Mouse (Mus musculus) adrenal gland, postnatal 36 days (tissue): ENCODE results near the gene Sult2b1. TPM values are rescaled to one million over a fixed set of nuclear protein-coding genes. Genes with fewer than 3 reads are reported as not detected.
A peak's percentile ranks its signal among the peaks of the same experiment; 100 is the strongest.

ENCODE experiments used
- DNase-seq, 2 experiments: peaks; one replicate each; pipeline ENCODE4 v3.0.0; 2021; ENCODE audit warnings: mixed read lengths in 1 of 2
- total RNA-seq, 2 experiments: library from RNA; stranded (reverse); gene quantifications; 2 replicates each; pipeline ENCODE4 v1.2.3; 2021

Sult2b1 gene
- total RNA-seq, 2 experiments from 2014 or later, result 1.1 to 1.4 TPM

DNA sequence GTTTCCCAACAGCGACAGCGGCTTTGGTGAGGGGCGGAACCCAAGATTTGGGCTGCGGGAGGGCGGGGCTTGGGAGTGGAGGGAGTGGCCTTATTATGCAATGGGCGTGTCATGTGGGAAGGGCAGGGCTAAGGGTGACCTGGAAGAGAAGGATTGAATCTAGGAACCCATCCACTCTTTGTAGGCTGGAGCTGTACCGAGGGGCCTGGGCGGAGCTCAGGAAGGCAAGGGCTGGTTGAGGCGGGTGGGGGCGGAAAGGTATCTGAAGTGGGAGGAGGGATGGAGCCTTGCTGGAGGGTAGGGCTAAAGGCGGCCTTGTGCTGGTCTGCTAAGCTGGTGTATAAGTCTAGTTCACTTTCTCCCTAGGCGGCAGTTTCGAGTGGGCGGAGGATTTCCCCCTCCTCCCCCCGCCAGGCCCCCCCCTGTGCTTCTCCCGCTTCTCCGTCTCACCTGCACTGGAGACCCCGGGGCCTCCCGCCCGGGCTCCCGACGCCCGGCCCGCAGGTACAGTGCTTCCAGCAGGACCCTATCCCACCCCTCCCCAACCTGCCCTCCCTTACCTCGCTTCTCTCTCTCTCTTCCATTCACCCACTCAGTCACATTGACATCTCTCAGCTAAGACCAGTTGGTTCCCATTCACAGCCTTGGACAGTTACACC, 16.2 kb upstream of the Sult2b1 start:
- peak; percentile 60 to 64 for DNase-seq

DNA sequence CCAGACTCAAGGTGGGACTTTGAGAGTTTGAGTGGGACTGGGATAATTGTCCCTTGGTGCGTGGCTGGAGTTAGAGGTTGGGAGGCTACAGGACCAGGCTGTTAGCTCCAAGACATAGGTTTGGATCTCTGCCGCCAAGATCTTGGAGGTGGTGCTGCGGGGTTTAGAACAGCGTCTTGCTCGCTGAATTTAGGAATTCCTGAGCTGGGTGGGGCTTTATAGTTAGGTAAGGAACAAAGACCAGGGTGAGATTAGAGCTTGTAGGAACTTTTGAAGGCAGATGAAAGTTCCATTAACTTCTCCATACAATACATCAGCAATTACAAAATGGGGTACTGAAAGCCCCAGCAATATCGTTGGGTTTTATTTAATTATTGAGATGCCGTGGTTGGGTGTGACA, 15.5 kb upstream of the Sult2b1 start:
- no peak for DNase-seq

DNA sequence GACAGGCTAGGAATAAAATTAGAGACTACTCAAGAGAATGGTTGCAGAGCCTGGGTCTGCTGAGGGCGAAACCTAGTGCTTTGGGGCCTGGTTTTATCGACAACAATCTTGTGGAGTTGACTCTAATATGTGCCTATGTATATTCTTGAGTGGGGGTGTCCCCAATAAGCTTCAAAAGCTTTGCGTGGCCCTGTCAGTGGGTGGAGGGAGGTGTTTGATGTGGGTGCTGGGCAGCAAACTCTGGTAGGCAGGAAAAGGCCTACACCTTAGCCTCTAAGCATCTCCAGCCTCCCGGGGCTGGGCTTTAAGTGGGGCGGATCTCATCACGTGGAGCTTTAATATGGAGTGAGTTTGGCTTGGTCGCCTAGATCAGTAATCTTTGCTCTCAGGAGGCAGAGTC, 14.5 kb upstream of the Sult2b1 start:
- DNase-seq, result no peak

DNA sequence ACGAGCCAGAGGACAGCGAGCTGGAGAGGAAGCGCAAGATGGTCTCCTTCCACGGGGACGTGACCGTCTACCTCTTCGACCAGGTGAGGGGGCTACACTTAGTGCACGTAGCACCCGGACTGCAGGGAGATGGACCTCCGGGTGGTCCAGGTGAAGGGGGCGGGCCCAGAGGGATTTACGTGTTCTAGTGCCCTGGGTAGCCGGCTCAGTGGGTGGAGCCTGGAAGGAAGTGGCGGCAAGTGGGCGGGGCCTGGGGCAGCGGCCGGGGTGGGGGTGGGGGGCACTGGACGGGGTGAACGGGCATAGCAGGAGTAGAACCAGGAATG, 14.0 kb upstream of the Sult2b1 start:
- peak; percentile 65 to 80 for DNase-seq

DNA sequence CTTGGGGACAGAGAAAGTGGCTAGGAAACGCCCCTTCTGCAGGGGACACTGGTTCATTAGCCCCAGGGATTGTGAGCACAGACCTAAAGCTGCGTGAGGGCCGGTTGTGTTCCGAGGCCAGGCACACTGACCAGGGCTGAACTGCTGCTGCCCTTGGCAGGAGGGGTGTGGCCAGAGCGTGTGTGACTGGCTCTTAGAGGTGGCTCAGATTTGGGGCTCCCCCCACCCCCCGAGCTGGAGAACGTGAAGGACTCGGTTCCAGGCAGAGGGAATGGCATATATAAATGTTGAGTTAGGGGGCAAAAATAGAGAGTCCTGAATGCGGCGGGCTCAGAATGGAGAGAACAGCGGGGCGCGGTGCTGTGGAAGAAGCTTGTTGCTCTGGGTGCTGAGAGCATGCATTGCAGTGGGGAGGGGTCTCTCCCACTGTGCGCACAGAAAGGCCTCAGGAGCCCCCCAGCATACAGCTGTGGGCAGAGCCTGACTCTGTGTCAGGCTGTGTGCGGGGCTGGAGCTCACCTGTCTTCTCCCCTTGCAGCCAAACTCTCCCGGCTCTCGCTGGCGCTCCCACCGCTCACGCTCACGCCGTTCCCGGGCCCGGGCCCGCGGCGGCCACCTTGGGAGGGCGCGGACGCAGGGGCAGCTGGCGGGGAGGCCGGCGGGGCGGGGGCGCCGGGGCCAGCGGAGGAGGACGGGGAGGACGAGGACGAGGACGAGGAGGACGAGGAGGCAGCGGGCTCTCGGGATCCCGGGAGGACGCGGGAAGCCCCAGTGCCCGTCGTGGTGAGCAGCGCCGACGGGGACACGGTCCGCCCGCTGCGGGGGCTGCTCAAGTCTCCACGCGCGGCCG, 13.4 kb upstream of the Sult2b1 start:
- peak; percentile 65 for DNase-seq

DNA sequence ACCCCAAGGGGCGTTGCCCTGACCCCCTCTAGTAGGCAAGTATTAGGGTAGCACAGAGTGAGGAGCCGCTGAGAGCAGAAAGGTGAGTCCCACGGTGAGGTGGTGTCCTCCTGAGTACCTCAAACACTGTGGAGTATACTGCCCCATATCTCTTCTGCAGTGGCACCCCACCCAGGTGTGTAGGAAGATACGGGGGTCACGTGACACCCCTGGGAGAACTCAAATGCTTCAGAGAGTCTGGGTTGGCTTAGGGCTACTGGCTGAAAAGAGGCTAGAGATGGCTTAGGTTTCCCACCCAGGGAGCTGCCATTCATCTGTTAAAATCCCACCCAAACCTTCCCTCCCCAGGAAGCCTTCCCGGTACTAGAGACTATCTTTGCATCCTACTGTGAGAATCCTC, 12.5 kb upstream of the Sult2b1 start:
- no peak for DNase-seq

DNA sequence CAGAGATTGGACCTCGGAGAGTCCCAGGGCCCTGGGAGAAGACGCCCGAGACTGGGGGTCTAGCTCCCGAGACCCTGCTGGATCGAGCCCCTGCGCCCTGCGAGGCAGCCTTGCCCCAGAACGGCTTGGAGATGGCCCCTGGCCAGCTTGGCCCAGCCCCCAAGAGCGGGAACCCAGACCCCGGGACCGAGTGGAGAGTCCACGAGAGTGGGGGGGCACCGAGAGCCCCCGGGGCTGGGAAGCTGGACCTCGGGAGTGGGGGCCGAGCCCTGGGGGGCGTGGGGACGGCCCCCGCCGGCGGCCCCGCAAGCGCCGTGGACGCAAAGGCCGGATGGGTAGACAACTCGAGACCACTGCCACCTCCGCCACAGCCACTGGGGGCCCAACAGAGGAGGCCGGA, 10.5 kb upstream of the Sult2b1 start:
- no peak for DNase-seq

DNA sequence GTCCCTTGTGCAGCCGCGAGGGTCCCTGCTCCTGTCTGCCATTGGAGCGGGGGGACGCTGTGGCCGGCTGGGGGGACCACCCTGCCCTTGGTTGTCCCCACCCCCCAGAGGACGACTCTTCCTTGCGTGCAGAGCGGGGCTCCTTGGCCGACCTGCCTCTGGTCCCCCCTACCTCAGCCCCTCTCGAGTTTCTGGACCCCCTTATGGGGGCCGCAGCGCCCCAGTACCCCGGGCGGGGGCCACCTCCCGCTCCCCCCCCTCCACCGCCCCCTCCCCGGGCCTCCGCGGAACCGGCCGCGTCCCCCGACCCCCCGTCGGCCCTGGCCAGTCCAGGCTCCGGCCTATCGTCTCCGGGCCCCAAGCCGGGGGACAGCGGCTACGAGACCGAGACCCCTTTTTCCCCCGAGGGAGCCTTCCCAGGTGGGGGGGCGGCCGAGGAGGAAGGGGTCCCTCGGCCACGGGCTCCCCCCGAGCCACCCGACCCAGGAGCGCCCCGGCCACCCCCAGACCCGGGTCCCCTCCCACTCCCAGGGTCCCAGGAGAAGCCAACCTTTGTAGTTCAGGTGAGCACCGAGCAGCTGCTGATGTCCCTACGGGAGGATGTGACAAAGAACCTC, 9.6 kb upstream of the Sult2b1 start:
- no peak for DNase-seq

DNA sequence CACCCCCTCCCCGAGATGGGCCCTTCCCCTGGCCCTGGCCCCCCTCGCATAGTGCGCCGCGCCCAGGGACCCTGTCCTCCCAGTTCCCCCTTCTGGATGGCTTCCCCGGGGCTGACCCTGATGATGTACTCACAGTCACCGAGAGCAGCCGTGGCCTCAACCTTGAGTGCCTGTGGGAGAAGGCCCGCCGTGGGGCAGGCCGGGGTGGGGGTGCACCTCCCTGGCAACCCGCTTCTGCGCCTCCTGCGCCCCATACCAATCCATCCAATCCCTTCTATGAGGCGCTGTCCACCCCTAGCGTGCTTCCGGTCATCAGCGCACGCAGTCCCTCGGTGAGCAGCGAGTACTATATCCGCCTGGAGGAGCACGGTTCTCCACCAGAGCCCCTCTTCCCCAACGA, 8.8 kb upstream of the Sult2b1 start:
- no peak for DNase-seq

DNA sequence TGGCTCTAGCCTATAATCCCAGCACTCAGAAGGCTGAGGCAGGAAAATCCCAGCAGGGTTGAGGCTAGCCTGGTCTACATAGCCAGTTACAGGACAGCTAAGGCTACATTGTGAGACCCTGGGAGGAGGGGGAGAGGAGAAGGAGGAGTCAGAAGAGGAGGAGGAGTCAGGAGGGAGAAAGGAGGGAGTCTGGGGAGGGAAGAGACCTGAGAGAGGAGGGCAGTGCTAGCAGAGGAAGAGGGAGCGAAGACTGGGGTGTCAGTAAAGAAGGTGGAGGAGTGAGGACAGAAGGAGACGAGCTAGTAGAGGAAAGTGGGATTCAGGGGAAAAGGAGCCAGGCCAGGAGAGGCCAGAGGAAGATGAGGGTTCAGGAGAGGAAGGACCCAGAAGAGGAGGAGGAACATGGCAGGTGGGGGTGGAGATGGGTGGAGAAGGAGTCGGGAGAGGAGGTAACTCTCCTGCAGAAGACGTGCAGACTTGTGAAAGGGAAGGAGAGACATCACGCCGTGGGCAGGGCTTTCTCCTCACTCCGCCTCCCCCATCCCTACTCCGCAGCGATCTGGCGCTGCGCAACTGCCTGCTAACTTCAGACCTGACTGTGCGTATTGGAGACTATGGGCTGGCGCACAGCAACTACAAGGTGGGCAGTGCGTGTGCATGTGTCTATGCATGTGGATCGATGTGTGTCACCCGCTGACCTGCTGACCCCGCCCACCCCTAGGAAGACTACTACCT, 7.5 kb upstream of the Sult2b1 start:
- no peak for DNase-seq

DNA sequence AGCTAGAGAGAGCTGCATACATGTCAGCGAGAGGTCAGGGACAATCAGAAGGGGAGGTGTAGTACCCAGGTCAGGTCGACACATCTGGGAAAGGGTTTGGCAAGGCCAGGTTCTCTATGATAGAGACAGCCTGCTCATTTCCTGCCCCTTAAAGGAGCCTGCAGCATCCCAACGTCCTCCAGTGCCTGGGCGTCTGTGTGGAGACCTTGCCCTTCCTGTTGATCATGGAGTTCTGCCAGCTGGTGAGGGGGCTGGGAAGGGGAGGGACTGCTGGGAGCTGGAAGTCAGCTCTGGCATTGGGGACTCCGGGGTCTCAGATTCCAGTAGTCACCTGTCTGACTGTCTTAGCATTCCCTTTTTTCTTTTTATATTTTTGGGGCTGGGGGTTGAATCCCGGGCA, 6.3 kb upstream of the Sult2b1 start:
- DNase-seq, result no peak

DNA sequence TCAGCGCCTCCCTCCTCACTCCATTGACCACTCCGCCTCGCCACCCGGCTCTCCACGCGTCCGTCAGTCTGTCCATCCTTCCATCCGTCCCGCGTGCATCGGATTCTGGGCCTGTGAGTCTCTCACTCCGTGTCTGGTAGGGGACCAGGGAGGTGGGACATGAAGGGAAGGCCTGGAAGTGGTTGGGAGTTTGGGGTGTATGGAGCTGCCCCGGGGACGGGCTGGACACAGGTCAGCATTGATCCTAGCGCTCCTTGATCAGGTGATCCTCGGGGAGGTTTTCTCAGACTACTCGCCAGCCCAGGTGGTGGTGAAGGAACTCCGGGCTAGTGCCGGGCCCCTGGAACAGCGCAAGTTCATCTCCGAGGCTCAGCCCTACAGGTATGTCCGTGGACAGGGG, 3.2 kb upstream of the Sult2b1 start:
- no peak for DNase-seq

DNA sequence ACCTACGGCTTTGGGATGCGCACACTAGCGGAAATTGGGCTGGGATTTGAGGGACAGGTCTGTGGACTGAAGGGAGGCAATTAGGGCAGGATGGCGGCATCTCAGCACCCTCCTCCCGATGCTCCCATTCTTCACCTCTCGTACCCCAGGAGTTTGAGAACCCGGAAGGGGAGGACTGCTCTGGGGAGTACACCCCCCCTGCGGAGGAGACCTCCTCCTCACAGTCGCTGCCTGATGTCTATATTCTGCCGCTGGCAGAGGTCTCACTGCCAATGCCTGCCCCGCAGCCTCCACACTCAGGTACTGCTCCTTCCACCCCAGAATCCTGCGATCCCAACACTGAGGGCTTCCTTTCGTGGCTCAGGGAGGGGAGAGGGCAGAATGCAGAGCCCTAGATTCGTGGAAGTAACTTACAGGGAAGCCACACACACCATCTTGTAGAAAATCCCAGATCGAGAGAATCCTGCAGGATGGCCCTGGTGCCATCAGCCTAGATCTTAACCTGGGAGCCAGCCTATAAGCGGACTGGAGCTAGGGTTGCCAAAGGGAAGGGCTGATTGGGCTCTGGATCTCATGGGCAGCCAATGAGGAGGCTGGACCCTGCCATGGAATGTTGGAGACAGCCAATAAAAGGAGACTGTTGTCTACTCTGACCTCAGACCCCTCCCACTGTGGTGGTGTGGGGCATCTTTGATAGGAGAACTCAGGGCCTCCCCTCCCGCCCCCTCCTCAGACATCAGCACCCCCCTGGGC, 2.4 kb upstream of the Sult2b1 start:
- DNase-seq, result no peak

DNA sequence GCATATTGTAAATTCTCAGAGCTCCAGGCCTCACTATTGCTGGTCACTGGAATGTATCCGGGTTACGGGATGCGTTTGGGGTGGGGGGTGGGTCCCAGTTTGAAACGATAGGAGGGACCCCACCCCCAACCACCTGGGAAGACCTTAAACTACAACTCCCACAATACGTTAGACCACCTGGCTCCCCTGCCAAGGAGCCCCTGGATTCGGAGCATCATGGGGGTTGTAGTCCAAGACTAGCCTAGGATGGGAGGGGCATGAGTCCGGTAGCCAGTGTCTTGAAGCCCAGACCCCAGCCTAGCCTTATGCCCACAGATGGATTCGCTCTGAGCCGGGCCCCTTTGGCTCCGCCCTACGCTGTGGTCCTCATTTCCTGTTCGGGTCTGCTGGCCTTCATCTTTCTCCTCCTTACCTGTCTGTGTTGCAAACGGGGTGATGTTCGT, 1.7 kb upstream of the Sult2b1 start:
- no peak for DNase-seq

DNA sequence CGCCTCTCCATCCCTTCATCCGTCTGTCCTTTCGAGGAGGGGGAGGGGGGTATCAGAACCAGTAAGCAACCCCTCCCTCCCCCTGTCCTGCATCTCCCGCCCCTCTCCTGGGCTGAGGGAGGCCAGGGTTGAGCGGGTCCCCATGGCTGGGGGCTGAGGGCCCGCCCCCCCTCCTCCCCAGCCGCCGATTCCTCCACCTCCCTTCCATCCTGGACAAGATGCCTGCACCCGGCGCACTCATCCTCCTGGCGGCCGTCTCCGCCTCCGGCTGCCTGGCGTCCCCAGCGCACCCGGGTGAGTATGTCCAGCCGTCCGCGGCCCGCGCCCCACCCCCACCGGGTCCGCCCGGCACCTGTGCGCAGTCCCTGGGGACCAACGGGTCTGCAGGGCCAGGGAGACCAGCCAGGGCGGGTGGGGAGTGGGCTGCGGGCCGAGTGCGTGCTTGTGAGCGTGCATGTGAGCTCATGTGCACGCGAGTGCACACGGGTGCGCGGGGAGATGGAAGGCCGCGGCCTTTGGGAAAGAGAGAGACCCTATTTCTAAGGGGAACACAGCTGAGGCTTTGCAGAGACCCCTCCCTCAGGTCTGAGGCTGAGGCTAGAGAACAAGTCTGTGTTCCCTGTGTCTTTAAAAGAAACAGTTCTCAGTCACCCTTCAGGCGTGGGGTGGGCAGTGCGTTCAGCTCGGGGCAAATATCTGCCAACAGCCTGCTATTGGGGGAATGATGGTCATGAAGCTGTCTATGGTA, 1.1 kb upstream of the Sult2b1 start:
- DNase-seq, result peak in 1 of 2 experiments; percentile 52

DNA sequence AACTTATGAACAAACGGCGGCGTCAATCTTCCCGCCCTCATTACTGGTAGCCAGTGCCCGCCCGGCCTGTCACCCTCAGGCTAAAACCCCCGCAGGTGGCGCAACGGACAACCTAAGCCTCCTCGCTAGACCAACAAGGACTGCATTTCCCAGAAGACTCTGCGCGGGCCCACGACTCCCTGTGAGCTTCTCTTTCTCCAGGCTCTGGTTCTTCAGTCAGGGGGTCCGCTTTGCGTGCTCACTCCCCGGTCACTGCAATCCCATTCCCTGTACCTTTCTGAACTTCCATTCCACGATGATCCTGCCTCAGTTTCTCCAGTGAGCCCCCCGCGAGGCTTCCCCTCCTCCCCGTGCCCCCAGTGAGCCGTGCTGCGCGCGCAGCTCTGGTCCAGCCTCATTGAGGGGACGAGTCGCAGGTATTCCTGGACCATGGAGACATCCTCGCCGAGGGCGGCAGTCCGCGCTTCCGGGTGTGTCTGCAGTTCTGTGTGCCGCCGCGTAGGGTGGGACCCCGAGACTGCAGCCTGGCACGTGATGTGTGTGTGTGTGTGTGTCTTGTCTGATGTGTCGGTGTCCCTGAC, 868 bp downstream of the Sult2b1 start, which contains the start of gene Lmtk3:
TSS of gene Lmtk3 (plus strand) at position 228 of the 581 bp plus-strand sequence.
- DNase-seq, result peak; percentile 70 to 82

DNA sequence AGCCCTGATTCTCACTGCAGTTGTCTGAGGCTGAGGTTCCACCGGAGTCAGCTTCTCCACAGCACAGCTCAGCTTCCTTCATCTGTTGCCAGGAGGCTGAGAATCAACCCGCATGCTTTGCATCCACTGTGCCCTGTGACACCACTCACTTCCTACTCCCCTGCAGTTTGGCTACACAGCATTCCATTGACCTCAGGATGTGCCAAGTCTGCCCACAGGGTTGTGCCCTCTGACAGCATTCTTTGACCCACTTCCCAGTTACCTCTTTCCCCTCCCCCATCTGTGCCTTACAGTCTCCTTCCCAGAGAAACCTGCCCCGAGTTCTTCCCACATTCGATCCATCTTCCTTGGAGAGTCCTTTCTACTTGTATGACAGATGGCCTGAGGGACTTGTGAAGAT, 2.2 kb downstream of the Sult2b1 start:
- DNase-seq, result no peak

DNA sequence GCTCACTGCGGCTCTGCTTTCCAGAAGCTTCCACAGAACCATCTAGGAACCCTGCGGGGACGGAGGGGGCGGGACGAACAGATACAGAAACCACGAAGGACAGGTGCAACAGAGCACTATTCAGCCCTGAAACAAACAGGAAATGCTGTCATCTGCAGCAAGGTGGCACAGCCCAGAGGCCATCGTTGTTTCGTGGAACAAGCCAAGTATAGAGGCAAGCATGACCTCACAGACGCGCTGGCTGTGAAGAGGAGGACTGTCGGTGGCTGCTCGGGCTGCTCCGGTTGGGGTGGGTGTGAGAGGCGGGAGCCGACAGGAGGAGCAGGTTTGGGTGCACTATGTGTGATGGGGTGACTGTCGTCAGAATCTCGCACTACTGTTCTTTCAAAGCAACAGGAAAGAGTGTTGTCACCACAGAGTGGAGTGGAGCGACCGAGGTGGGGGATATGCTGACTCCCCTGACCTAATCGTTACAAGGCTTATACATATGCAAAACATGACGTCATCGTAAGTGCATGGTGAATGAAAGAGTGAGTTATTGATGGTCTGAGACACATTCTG, 5.3 kb downstream of the Sult2b1 start:
- DNase-seq, result no peak

DNA sequence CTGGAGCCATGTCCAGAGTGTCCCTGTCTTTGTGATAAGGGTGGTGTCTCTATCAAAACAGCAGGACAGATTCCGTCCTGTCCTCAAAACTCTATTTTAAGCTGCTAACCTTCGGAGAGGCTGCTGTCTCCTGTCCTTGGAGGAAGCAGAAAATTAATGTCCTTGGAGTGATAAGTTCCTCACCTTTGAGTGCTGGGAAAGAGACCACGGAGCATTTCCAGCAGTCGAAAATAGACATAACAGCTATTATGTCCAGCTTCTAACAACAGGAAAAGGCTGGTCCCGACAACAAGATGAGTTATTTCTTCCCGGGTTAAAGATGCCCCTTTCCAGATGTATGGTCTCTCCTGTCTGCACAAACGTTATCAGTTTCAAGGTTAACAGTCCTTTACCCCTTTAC, 9.2 kb downstream of the Sult2b1 start:
- DNase-seq, result no peak

DNA sequence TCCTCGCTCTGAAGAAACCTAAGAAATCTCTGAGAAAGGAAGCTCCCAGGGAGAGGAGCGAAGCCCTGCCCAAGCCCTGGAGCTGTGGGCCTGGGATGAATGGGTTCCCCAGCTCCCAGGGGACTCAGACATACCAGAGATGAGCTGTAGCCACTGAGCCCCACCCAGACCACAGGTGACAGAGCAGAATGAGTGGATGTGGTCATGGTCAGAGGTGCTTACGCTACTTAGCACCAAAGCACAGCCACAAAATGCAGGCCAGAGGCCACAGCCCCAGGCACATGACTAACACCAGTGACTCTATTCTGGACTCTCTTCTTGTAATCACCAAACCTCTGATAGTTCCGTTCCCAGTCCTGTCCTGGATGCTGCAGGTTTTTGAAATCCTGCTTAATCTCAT, 13.4 kb downstream of the Sult2b1 start:
- no peak for DNase-seq
